Mouse (Mus musculus) left cerebral cortex, postnatal 36 days (tissue): ENCODE measurements around the gene Mrc1. TPM values are rescaled to one million over a fixed set of nuclear protein-coding genes. Genes with fewer than 3 reads are reported as not detected.

Experiments used
- microRNA-seq: library from miRNA; unstranded; fragments of <30 nt; microRNA quantifications from one replicate; pipeline ENCODE4 v1.2.0, GENCODE M21; 2022
- total RNA-seq, 2 experiments: library from RNA; stranded (reverse); gene quantifications; 2 replicates each; pipeline ENCODE4 v1.2.3; 2021

The Mrc1 gene
- total RNA-seq, 2 experiments from 2014 or later: 3.5 to 6.5 TPM

Small RNAs within 50 kb of the gene (microRNA-seq; reads per million reads assigned to microRNA genes)
- 1.5 reads per million for gene Mir511

Other genes with a start within 250 kb of the Mrc1 start
- gene Hacd1, start 173.3 kb upstream of the Mrc1 start, total RNA-seq: 10 to 100 TPM; 16.0 to 18.3 TPM
- 10 to 100 TPM; 87.3 to 95.6 TPM for gene Stam, start 155.3 kb upstream of the Mrc1 start, total RNA-seq
- gene Tmem236, start 54.9 kb upstream of the Mrc1 start, total RNA-seq: under 1 TPM; 0.10 to 0.20 TPM
- gene Slc39a12, start 158.9 kb downstream of the Mrc1 start, total RNA-seq: 10 to 100 TPM; 35.6 to 38.1 TPM